Mouse (Mus musculus): Measurements from ENCODE around the gene Lpin2. TPM values are rescaled to one million over a fixed set of nuclear protein-coding genes. Genes with fewer than 3 reads are reported as not detected.

Gene Lpin2
- polyA plus RNA-seq, 1 experiment = 11.2 TPM

GRCm38 (mm10) chr17:71183657-71184261, 1.4 kb downstream of the Lpin2 start:
- Histone ChIP-seq H3K27ac (ENCODE audit: control insufficient read depth, insufficient read depth, low read depth, low read length) (peak overlapping the region; percentile 93), H3K36me3 (ENCODE audit: control insufficient read depth, insufficient read depth, low read length) (no peaks in the 10 kb centered on the region), H3K4me3 (ENCODE audit: control insufficient read depth, low read depth, low read length) (peak overlapping the region; percentile 94), H3K27me3 (ENCODE audit: control insufficient read depth, insufficient read depth, low read length) (no peaks in the 10 kb centered on the region), H3K4me1 (ENCODE audit: control insufficient read depth, insufficient read depth, low read length) (peaks cover 6% of the 10 kb centered on the region)
- TF ChIP-seq CTCF (IDR thresholded peaks at IDR 0.05; ENCODE audit: control insufficient read depth, insufficient read depth, insufficient replicate concordance, low read depth, low read length) = no peak
- TF ChIP-seq POLR2A (IDR thresholded peaks at IDR 0.05; ENCODE audit: control insufficient read depth, low read depth, low read length) = no peak

- H3K36me3 ChIP-seq (ENCODE audit: control insufficient read depth, insufficient read depth, low read length) = no peaks in the 10 kb centered on the region
- no peaks in the 10 kb centered on the region for H3K27me3 ChIP-seq (ENCODE audit: control insufficient read depth, insufficient read depth, low read length)
- H3K4me1 ChIP-seq (ENCODE audit: control insufficient read depth, insufficient read depth, low read length) = peaks cover 6% of the 10 kb centered on the region
- H3K27ac ChIP-seq (ENCODE audit: control insufficient read depth, insufficient read depth, low read depth, low read length) = no peak overlapping the region
- H3K4me3 ChIP-seq (ENCODE audit: control insufficient read depth, low read depth, low read length) = peak overlapping the region; percentile 94
- TF ChIP-seq POLR2A (IDR thresholded peaks at IDR 0.05; ENCODE audit: control insufficient read depth, low read depth, low read length) (no peak), CTCF (IDR thresholded peaks at IDR 0.05; ENCODE audit: control insufficient read depth, insufficient read depth, insufficient replicate concordance, low read depth, low read length) (no peak)
Observed at GRCm38 (mm10) chr17:71184356-71185111, 2.2 kb downstream of the Lpin2 start.

- TF ChIP-seq POLR2A (IDR thresholded peaks at IDR 0.05; ENCODE audit: control insufficient read depth, low read depth, low read length) (no peak), CTCF (IDR thresholded peaks at IDR 0.05; ENCODE audit: control insufficient read depth, insufficient read depth, insufficient replicate concordance, low read depth, low read length) (no peak)
- Histone ChIP-seq H3K4me3 (ENCODE audit: control insufficient read depth, low read depth, low read length) (no peak overlapping the region; the same call in 1 of the 2 replicates), H3K27ac (ENCODE audit: control insufficient read depth, insufficient read depth, low read depth, low read length) (no peak overlapping the region), H3K4me1 (ENCODE audit: control insufficient read depth, insufficient read depth, low read length) (peaks cover 6% of the 10 kb centered on the region), H3K36me3 (ENCODE audit: control insufficient read depth, insufficient read depth, low read length) (no peaks in the 10 kb centered on the region), H3K27me3 (ENCODE audit: control insufficient read depth, insufficient read depth, low read length) (no peaks in the 10 kb centered on the region)
Observed at GRCm38 (mm10) chr17:71185368-71185767, 3.0 kb downstream of the Lpin2 start.

GRCm38 (mm10) chr17:71190589-71190988, 8.2 kb downstream of the Lpin2 start:
- Histone ChIP-seq H3K27ac (ENCODE audit: control insufficient read depth, insufficient read depth, low read depth, low read length) (no peak overlapping the region), H3K27me3 (ENCODE audit: control insufficient read depth, insufficient read depth, low read length) (no peaks in the 10 kb centered on the region), H3K4me3 (ENCODE audit: control insufficient read depth, low read depth, low read length) (no peak overlapping the region), H3K36me3 (ENCODE audit: control insufficient read depth, insufficient read depth, low read length) (no peaks in the 10 kb centered on the region), H3K4me1 (ENCODE audit: control insufficient read depth, insufficient read depth, low read length) (no peaks in the 10 kb centered on the region)
- no peak for TF ChIP-seq CTCF (IDR thresholded peaks at IDR 0.05; ENCODE audit: control insufficient read depth, insufficient read depth, insufficient replicate concordance, low read depth, low read length)

GRCm38 (mm10) chr17:71191063-71191462, 8.7 kb downstream of the Lpin2 start:
- Histone ChIP-seq H3K36me3 (ENCODE audit: control insufficient read depth, insufficient read depth, low read length) (no peaks in the 10 kb centered on the region), H3K27ac (ENCODE audit: control insufficient read depth, insufficient read depth, low read depth, low read length) (no peak overlapping the region), H3K4me3 (ENCODE audit: control insufficient read depth, low read depth, low read length) (no peak overlapping the region), H3K27me3 (ENCODE audit: control insufficient read depth, insufficient read depth, low read length) (no peaks in the 10 kb centered on the region), H3K4me1 (ENCODE audit: control insufficient read depth, insufficient read depth, low read length) (no peaks in the 10 kb centered on the region)
- TF ChIP-seq POLR2A (IDR thresholded peaks at IDR 0.05; ENCODE audit: control insufficient read depth, low read depth, low read length) = no peak
- no peak for TF ChIP-seq CTCF (IDR thresholded peaks at IDR 0.05; ENCODE audit: control insufficient read depth, insufficient read depth, insufficient replicate concordance, low read depth, low read length)

GRCm38 (mm10) chr17:71191651-71192419, 9.5 kb downstream of the Lpin2 start:
- TF ChIP-seq POLR2A (IDR thresholded peaks at IDR 0.05; ENCODE audit: control insufficient read depth, low read depth, low read length) = no peak
- no peak for TF ChIP-seq CTCF (IDR thresholded peaks at IDR 0.05; ENCODE audit: control insufficient read depth, insufficient read depth, insufficient replicate concordance, low read depth, low read length)
- H3K27me3 ChIP-seq (ENCODE audit: control insufficient read depth, insufficient read depth, low read length) = no peaks in the 10 kb centered on the region

GRCm38 (mm10) chr17:71193019-71193418, 10.7 kb downstream of the Lpin2 start:
- TF ChIP-seq POLR2A (IDR thresholded peaks at IDR 0.05; ENCODE audit: control insufficient read depth, low read depth, low read length) (no peak), CTCF (IDR thresholded peaks at IDR 0.05; ENCODE audit: control insufficient read depth, insufficient read depth, insufficient replicate concordance, low read depth, low read length) (no peak)
- Histone ChIP-seq H3K27me3 (ENCODE audit: control insufficient read depth, insufficient read depth, low read length) (no peaks in the 10 kb centered on the region), H3K27ac (ENCODE audit: control insufficient read depth, insufficient read depth, low read depth, low read length) (no peak overlapping the region), H3K4me3 (ENCODE audit: control insufficient read depth, low read depth, low read length) (no peak overlapping the region), H3K4me1 (ENCODE audit: control insufficient read depth, insufficient read depth, low read length) (no peaks in the 10 kb centered on the region), H3K36me3 (ENCODE audit: control insufficient read depth, insufficient read depth, low read length) (no peaks in the 10 kb centered on the region)

More at GRCm38 (mm10) chr17:71191651-71192419, 9.5 kb downstream of the Lpin2 start:
- no peaks in the 10 kb centered on the region for H3K36me3 ChIP-seq (ENCODE audit: control insufficient read depth, insufficient read depth, low read length)
- H3K27ac ChIP-seq (ENCODE audit: control insufficient read depth, insufficient read depth, low read depth, low read length) = no peak overlapping the region
- no peaks in the 10 kb centered on the region for H3K4me1 ChIP-seq (ENCODE audit: control insufficient read depth, insufficient read depth, low read length)
- no peak overlapping the region for H3K4me3 ChIP-seq (ENCODE audit: control insufficient read depth, low read depth, low read length)

All from testis, adult 2 months (tissue).